Mouse (Mus musculus): ENCODE data around the gene Mical2. TPM values are rescaled to one million over a fixed set of nuclear protein-coding genes. Genes with fewer than 3 reads are reported as not detected.

Mical2 gene
- polyA plus RNA-seq, 1 experiment, result not detected

DNA sequence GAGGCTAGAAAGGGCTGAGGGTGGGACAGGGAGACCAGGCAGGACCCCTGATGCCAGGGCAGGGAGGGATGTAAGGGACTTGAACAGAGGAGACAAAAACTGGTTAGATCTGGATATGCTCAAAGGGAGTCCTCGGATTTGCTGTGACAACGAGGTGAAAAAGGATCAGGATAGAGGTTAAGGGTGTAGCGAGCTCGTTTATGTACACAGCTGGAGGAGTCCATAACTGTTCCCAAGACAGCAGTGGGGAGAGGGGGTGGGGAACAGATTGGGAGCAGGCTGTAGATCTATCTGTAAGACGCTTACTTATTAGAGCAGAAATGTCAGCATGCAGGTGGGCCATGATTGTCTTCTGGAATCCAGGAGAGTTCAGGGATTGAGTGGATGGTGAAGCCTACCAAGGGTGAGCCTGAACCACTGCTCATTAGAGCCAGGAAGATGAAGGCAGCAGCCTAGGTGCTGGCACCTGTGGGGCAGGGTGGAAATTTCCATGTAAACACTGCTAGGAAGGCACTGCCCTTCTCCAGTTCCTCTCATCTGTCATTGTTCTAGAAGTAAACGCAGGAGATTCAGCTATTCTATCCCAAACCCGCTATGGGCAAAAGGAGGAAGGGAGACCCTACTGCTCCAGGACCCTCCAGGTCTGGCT lies 67.9 kb downstream of the Mical2 start:
- no peaks in the 10 kb centered on the region for H3K27me3 ChIP-seq (ENCODE audit: control insufficient read depth)
- no peaks in the 10 kb centered on the region for H3K4me1 ChIP-seq (ENCODE audit: control insufficient read depth)
- H3K9me3 ChIP-seq (ENCODE audit: control insufficient read depth, low read length), result no peaks in the 10 kb centered on the region
- no peaks in the 10 kb centered on the region for H3K36me3 ChIP-seq (ENCODE audit: control insufficient read depth)
- TF ChIP-seq TAL1 (IDR thresholded peaks at IDR 0.05; ENCODE audit: low read length) (no peak), GATA1 (IDR thresholded peaks at IDR 0.05; ENCODE audit: low read length) (no peak)
- H3K4me3 ChIP-seq (replicated peaks), result no peak overlapping the region

DNA sequence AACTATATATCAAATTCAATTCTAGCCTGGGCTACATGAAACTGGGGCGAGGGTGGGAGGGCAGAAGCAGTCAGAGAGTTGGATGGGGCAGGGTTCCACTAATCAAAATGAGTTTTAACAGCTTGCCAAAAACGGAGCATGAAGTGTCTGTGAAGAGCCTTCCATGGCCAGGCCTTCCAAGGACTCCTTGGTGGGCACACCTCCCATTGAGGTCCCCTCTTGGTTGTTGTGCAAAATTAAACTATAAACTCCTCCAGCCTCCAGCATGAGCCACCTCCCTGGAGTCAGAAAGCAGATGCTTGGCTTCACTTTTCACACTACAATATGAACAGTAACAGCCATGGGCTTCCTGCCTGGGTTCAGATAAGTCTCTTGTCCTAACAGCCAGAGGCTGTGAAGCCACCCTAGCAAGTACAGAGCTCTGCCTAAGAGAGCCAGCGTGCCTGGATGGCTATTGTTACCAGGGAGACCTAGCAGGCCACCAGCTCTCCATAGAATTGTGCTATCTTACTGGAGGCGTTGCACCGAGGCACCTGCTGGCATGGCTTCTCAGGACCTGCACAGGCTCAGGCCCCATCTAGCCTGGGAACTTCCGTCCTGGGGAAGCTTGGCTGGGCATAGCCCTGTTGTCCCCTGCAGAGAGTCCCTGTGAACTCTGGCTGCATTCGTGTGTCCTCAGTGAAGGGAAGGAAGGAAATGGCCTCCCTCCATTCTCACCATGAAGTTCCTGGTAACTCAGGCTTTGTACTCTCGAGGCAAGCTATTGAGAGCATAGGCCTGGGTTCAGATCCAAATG lies 70.0 kb downstream of the Mical2 start:
- no peak overlapping the region for H3K4me3 ChIP-seq (replicated peaks)
- H3K9me3 ChIP-seq (ENCODE audit: control insufficient read depth, low read length), result no peaks in the 10 kb centered on the region
- H3K4me1 ChIP-seq (ENCODE audit: control insufficient read depth), result no peaks in the 10 kb centered on the region
- TF ChIP-seq GATA1 (IDR thresholded peaks at IDR 0.05; ENCODE audit: low read length), result no peak
- TF ChIP-seq TAL1 (IDR thresholded peaks at IDR 0.05; ENCODE audit: low read length), result no peak
- no peaks in the 10 kb centered on the region for H3K27me3 ChIP-seq (ENCODE audit: control insufficient read depth)
- no peaks in the 10 kb centered on the region for H3K36me3 ChIP-seq (ENCODE audit: control insufficient read depth)

DNA sequence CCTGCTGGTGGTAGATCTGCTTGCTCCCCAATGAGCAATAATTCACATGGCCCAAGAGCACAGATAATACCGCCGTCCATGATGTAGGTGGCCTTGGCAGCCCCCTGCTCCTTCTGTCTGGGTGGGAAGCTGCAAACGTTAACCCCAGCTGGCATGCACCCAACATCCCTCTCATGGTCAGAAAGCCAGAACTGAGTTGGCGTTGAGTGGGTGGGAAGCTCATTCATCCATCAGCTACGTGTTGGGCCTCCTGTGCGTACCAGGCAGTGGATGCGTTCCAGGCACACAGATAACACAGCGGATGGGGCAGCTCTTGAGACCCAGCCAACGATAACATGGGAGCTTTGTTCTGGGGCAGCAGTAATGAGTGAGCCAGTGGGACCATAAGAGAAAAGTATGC lies 72.4 kb downstream of the Mical2 start:
- Histone ChIP-seq H3K9me3 (ENCODE audit: control insufficient read depth, low read length) (no peaks in the 10 kb centered on the region), H3K4me3 (replicated peaks) (no peak overlapping the region), H3K27me3 (ENCODE audit: control insufficient read depth) (no peaks in the 10 kb centered on the region), H3K36me3 (ENCODE audit: control insufficient read depth) (no peaks in the 10 kb centered on the region), H3K4me1 (ENCODE audit: control insufficient read depth) (no peaks in the 10 kb centered on the region)
- TF ChIP-seq GATA1 (IDR thresholded peaks at IDR 0.05; ENCODE audit: low read length) (no peak), TAL1 (IDR thresholded peaks at IDR 0.05; ENCODE audit: low read length) (no peak)

DNA sequence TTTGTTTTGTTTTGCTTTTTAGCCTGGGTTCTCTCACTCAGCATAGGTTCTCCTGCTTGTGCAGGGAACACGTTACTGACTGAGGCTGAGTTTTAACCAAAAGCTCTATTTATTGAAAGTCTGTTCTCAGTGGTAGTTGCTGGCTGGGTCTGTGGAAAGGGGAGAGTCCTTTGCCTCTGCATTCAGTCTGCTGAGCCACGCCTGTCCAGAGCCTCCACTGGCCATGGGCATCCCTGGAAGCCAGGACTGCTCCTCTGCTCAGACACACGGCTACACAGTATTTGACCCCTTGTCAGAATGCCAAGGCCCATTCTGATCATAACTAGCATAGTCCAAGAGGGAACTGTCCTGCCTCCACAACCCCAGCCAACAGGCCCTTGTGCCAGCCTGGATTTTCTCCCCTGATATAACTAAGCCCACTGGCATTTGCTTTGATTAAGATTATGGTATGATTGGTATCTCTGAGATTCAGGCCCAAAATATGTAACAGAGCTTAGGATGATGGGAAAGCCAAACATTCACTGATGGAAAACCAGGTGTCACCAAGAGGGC lies 73.3 kb downstream of the Mical2 start:
- Histone ChIP-seq H3K9me3 (ENCODE audit: control insufficient read depth, low read length) (no peaks in the 10 kb centered on the region), H3K27me3 (ENCODE audit: control insufficient read depth) (no peaks in the 10 kb centered on the region), H3K4me3 (replicated peaks) (no peak overlapping the region), H3K4me1 (ENCODE audit: control insufficient read depth) (no peaks in the 10 kb centered on the region), H3K36me3 (ENCODE audit: control insufficient read depth) (no peaks in the 10 kb centered on the region)
- TF ChIP-seq TAL1 (IDR thresholded peaks at IDR 0.05; ENCODE audit: low read length), result no peak
- TF ChIP-seq GATA1 (IDR thresholded peaks at IDR 0.05; ENCODE audit: low read length), result no peak

DNA sequence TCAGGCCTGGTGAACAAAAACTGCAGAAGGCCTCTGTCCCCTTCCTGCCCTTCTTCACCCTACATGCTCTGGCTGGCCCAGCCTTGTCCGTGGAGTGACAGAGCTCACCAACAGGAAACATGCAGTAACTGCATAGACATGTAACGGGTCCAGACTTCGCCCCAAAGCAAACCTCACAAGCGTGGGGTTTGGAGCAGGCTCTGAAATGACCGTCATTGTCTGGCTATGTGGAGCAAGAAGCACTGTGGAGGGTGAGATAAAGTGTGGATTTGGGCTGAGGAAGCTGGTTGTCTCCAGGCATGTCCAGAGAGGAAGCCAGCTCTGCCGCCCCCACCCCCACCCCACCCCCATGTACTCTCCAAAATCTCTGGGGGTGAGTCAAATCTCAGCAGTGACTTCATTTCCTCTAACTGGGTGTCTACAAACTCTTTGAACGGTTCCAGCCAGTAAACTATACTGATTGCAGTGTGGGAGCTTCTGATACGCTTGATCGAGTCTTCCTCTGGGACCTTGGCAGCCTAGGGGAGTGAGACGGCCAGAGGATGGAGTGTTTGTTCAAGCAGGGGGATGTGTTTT lies 74.0 kb downstream of the Mical2 start:
- Histone ChIP-seq H3K9me3 (ENCODE audit: control insufficient read depth, low read length) (no peaks in the 10 kb centered on the region), H3K4me1 (ENCODE audit: control insufficient read depth) (no peaks in the 10 kb centered on the region)

DNA sequence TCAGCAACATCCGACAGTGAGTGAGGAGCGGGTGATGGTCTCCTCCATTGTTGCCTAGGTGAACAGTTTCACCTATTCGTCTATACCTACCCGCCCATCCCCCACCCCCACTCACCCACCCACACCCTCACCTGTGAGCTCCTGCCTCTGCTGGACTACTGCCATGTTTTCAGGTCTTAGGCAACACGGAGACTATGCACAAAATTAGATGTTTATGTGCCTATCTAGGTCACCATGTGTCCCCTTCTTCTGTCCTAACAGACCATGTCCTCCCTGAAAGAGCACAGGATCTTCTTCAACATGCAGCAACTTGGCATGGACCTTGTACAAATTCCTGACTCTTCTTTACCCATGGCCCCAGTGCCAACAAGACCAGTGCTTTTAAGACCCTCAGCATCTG lies 74.5 kb downstream of the Mical2 start:
- Histone ChIP-seq H3K36me3 (ENCODE audit: control insufficient read depth) (no peaks in the 10 kb centered on the region), H3K9me3 (ENCODE audit: control insufficient read depth, low read length) (no peaks in the 10 kb centered on the region), H3K4me3 (replicated peaks) (no peak overlapping the region), H3K4me1 (ENCODE audit: control insufficient read depth) (no peaks in the 10 kb centered on the region), H3K27me3 (ENCODE audit: control insufficient read depth) (no peaks in the 10 kb centered on the region)
- TF ChIP-seq TAL1 (IDR thresholded peaks at IDR 0.05; ENCODE audit: low read length), result no peak
- TF ChIP-seq GATA1 (IDR thresholded peaks at IDR 0.05; ENCODE audit: low read length), result no peak

More for the DNA sequence above, 74.0 kb downstream of the Mical2 start:
- TF ChIP-seq TAL1 (IDR thresholded peaks at IDR 0.05; ENCODE audit: low read length) (no peak), GATA1 (IDR thresholded peaks at IDR 0.05; ENCODE audit: low read length) (no peak)
- H3K36me3 ChIP-seq (ENCODE audit: control insufficient read depth), result no peaks in the 10 kb centered on the region
- no peaks in the 10 kb centered on the region for H3K27me3 ChIP-seq (ENCODE audit: control insufficient read depth)
- H3K4me3 ChIP-seq (replicated peaks), result no peak overlapping the region

DNA sequence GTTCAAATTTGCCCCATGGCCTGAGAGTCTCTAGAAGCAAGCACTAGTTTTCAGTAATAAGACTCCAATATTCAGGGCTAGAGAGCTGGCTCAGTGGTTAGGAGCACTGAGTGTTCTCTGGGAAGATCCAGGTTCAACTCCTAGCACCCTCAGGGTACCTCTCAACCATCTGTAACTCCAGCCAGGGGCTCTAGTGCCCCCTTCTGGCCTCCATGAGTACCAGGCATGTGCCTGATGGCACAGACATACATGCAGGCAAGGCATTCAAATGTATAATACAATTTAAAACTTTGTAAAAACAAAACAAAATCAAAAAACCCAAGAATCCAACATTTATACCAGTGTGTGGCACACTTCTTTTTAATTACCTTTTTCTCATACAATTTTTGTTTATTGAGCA lies 75.4 kb downstream of the Mical2 start:
- H3K27me3 ChIP-seq (ENCODE audit: control insufficient read depth), result no peaks in the 10 kb centered on the region
- H3K9me3 ChIP-seq (ENCODE audit: control insufficient read depth, low read length), result no peaks in the 10 kb centered on the region
- H3K4me3 ChIP-seq (replicated peaks), result no peak overlapping the region
- TF ChIP-seq GATA1 (IDR thresholded peaks at IDR 0.05; ENCODE audit: low read length), result no peak
- no peak for TF ChIP-seq TAL1 (IDR thresholded peaks at IDR 0.05; ENCODE audit: low read length)
- no peaks in the 10 kb centered on the region for H3K4me1 ChIP-seq (ENCODE audit: control insufficient read depth)
- H3K36me3 ChIP-seq (ENCODE audit: control insufficient read depth), result no peaks in the 10 kb centered on the region

DNA sequence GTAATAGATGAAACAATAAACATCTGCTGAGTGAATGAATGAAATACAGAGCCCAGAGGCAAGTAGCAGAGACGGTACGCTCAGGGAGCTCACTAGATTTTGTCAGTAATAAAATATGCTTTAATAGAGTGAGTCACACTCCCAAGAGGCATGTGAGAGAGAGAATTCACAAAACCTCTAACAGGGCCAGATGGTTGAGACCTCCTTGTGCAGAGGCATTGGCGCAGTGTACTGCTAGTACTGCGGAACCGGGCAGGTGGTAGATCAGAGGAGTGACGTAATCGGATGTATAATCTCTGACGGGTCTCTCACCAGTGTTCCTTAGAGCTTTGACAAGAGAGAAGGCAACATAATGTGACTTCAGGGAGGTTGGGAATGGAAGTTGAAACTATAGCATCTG lies 78.7 kb downstream of the Mical2 start:
- no peak for TF ChIP-seq TAL1 (IDR thresholded peaks at IDR 0.05; ENCODE audit: low read length)
- TF ChIP-seq GATA1 (IDR thresholded peaks at IDR 0.05; ENCODE audit: low read length), result no peak
- Histone ChIP-seq H3K4me1 (ENCODE audit: control insufficient read depth) (no peaks in the 10 kb centered on the region), H3K4me3 (replicated peaks) (no peak overlapping the region), H3K36me3 (ENCODE audit: control insufficient read depth) (no peaks in the 10 kb centered on the region), H3K27me3 (ENCODE audit: control insufficient read depth) (no peaks in the 10 kb centered on the region), H3K9me3 (ENCODE audit: control insufficient read depth, low read length) (no peaks in the 10 kb centered on the region)

Measured in erythroblast, embryonic 14.5 days (primary cell).